Mouse (Mus musculus) heart, postnatal 14 days (tissue): ENCODE measurements at regions not wholly inside any gene's neighbourhood (a gene's known extent, or its start where the extent isn't known, plus 50 kb on each side); places are given as distances from the start of the nearest gene placed in this dataset.

Experiments used
- DNase-seq, 2 experiments: peaks; one replicate each; pipeline ENCODE4 v3.0.0; 2021 to 2022
- intact Hi-C: fragments of 180-260 bp; cut with DNase I; formaldehyde crosslinking; loops from one replicate; pipeline ENCODE4 v1.15.1; 2025

GRCm38 (mm10) chr11:7010858-7011257 lies 52.4 kb upstream of the Adcy1 start:
- no peak for DNase-seq
- intact Hi-C loops, result no loop called here

- intact Hi-C loops, result no loop called here
- DNase-seq, result no peak
Observed at GRCm38 (mm10) chr11:6999329-6999728, 64.0 kb upstream of the Adcy1 start.

- DNase-seq, result no peak
- intact Hi-C loops, result no loop called here
Observed at GRCm38 (mm10) chr11:6998810-6999209, 64.5 kb upstream of the Adcy1 start.

- intact Hi-C loops, result no loop called here
- peak in 1 of 2 experiments; percentile 9 for DNase-seq
Observed at GRCm38 (mm10) chr11:6997508-6997907, 65.8 kb upstream of the Adcy1 start.

GRCm38 (mm10) chr11:6993731-6994130 lies 69.6 kb upstream of the Adcy1 start:
- intact Hi-C loops, result no loop called here
- no peak for DNase-seq

- intact Hi-C loops, result no loop called here
- DNase-seq, result no peak
Observed at GRCm38 (mm10) chr11:6991626-6992025, 71.7 kb upstream of the Adcy1 start.

- no peak for DNase-seq
- intact Hi-C loops, result no loop called here
Observed at GRCm38 (mm10) chr11:6990711-6991110, 72.6 kb upstream of the Adcy1 start.

GRCm38 (mm10) chr11:6988884-6989824 lies 74.1 kb upstream of the Adcy1 start:
- DNase-seq, result no peak
- intact Hi-C loops, result no loop called here

- DNase-seq, result no peak
- intact Hi-C loops, result no loop called here
Observed at GRCm38 (mm10) chr11:6987995-6988394, 75.3 kb upstream of the Adcy1 start.

- no peak for DNase-seq
- intact Hi-C loops, result no loop called here
Observed at GRCm38 (mm10) chr11:6987105-6987504, 76.2 kb upstream of the Adcy1 start.

- no peak for DNase-seq
- intact Hi-C loops, result no loop called here
Observed at GRCm38 (mm10) chr11:6982076-6982475, 81.2 kb upstream of the Adcy1 start.

GRCm38 (mm10) chr11:6979656-6980055 lies 83.6 kb upstream of the Adcy1 start:
- intact Hi-C loops, result no loop called here

GRCm38 (mm10) chr11:6969196-6969595 lies 94.1 kb upstream of the Adcy1 start:
- intact Hi-C loops, result no loop called here
- DNase-seq, result no peak

More at GRCm38 (mm10) chr11:6979656-6980055, 83.6 kb upstream of the Adcy1 start:
- DNase-seq, result no peak

GRCm38 (mm10) chr11:6966968-6967367 lies 96.3 kb upstream of the Adcy1 start:
- DNase-seq, result no peak
- intact Hi-C loops, result no loop called here

- intact Hi-C loops, result no loop called here
- DNase-seq, result no peak
Observed at GRCm38 (mm10) chr11:6964524-6964923, 98.8 kb upstream of the Adcy1 start.

- intact Hi-C loops, result no loop called here
- no peak for DNase-seq
Observed at GRCm38 (mm10) chr11:6963600-6963999, 99.7 kb upstream of the Adcy1 start.

GRCm38 (mm10) chr11:6962786-6963575 lies 100.3 kb upstream of the Adcy1 start:
- intact Hi-C loops, result no loop called here
- DNase-seq, result no peak

GRCm38 (mm10) chr11:6962322-6962721 lies 101.0 kb upstream of the Adcy1 start:
- intact Hi-C loops, result no loop called here
- DNase-seq, result no peak

GRCm38 (mm10) chr11:6952787-6953186 lies 110.5 kb upstream of the Adcy1 start:
- intact Hi-C loops, result no loop called here
- DNase-seq, result no peak

GRCm38 (mm10) chr11:6951361-6951760 lies 111.9 kb upstream of the Adcy1 start:
- intact Hi-C loops, result no loop called here
- DNase-seq, result no peak

GRCm38 (mm10) chr11:6949051-6949450 lies 111.6 kb upstream of the Gm11983 start:
- intact Hi-C loops, result no loop called here
- no peak for DNase-seq

GRCm38 (mm10) chr11:6934157-6934556 lies 96.7 kb upstream of the Gm11983 start:
- intact Hi-C loops, result no loop called here
- DNase-seq, result no peak
